Mouse (Mus musculus) T-cell, adult 2 months (primary cell): ENCODE measurements at regions not wholly inside any gene's neighbourhood (a gene's known extent, or its start where the extent isn't known, plus 50 kb on each side); places are given as distances from the start of the nearest gene placed in this dataset.

Experiments
- DNase-seq: peaks from one replicate; pipeline ENCODE4 v3.0.0; 2022; ENCODE audit warnings: low spot score

DNA sequence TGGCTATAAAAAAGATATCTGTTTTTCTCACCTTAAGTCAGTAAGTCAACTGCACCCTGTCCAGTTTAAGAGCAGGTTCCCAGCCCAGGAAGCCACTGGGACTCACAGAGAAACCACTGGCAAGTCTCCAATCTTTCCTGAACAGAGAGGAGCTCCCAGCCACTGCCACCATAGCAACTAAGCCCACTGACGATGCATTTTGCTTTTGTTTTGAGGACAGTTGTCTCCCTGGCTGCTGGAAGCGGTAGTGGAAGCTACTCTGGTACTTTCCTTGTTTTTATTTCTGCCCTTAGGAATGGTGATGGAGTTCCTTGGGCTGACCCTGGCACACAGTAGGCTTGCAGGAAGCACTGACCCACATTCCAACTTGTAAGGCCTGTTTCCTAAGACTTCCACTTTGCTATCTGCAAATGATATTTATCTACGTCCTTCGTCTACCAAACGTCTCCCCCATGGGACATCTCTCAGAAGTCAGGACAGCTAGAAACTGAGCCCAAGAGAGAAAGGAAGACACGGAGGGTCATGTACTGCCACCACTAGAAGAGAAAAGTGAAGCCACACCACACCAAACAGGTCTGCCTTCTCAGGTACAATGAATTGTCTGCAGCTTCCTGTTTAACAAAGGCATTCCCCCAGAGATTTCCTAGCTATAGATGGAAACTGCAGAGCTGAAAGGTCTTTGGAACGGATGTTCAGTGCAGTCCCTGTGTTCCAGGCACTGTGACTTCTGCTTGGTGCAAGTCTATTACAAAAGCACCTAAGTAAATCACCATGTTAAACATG, 125.7 kb upstream of the Fmo9 start:
- DNase-seq: no peak

DNA sequence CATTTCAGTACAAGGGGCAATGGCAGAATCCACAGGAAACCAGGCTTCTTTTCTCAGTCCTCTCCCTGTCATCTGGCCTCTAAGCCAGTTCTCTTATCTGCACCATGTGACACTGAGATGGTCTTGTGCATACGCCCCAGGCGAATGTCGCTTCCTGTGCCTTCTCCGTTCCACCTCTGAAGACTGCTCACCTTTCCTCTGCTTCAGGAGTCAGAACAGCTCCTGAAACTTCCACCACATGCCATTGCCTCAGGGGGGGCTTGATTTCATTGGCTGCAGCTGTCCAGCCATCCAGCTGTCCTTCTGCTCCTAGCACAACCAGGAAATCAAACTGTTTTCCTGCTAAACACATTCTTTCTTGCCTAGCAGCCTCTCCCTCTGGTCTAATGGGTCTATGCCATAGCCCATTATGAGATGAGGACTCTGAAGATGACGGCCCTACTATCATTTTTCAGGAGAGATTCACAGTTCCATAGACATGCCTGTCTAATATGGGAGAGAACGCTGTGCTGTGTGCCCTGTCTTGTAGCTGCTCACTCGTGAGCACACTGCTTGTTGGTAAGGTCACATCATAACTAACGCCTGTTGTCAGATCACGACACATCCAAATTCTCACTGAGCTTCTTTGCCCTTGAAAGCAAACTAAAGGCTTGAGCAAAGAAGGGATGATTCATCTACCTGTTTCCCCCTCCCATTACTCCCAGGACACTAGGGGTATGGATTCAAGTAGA, 129.9 kb upstream of the Fmo9 start:
- no peak for DNase-seq

DNA sequence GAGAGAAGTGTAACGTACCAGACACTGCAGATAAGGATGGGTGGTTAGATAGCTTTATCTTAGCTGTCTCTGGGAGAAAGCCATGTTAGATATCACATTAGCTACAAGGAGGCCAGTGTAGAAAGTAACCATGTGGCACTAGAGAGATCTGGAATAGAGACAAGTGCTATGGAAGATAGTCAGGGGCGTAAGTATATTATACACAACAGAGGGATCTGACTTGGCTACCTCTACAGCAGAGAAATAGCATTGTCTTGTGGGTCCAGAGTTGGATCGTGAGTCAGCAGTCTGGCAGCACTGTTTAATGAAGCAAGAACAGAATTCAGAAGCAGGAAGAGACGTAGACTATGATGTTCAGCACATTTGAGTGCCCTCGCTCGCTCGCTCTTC, 130.4 kb upstream of the Fmo9 start:
- DNase-seq: no peak

DNA sequence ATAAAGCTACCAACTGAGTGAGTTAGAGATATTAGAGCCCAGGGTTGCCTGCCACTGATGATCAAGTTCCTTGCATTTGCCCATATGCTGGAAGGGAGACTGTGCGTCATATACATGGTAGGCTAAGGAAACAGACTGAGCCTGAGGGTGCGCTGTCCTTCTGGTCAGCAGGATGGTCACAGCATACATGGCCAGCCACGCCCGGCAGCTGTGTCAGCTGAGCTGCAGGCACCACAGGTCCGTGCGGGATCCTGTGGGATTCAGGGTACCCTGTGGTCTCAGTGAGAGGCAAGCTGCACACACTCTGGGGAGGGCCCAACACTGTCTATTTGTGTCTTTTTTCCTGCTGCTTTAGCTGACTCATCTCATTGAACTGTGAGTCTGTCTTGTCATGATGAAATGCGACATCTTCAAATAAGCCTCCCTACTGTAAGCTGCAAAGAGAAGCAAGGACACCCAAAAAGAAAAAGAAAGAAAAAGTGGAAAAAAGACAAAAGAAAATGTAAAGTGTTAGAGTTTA, 131.3 kb upstream of the Fmo9 start:
- DNase-seq: no peak

DNA sequence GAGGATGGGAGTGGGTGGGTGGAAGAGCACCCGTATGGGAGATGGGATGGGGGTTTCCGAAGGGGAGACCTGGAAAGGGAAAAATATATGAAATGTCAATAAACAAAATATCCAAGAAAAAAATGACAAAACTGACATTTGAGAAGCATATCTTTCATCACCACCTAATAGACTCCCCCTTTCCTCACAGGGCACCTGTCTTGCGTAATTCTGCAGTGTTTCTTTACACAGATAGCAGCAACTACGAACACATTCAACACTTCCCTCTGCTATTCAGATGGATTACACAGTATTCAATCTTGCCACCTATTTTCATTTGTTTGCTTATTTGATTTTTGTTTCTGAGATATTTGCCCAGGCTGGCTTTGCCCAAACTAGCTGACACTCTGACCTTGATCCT, 136.3 kb upstream of the Fmo9 start:
- DNase-seq: no peak

DNA sequence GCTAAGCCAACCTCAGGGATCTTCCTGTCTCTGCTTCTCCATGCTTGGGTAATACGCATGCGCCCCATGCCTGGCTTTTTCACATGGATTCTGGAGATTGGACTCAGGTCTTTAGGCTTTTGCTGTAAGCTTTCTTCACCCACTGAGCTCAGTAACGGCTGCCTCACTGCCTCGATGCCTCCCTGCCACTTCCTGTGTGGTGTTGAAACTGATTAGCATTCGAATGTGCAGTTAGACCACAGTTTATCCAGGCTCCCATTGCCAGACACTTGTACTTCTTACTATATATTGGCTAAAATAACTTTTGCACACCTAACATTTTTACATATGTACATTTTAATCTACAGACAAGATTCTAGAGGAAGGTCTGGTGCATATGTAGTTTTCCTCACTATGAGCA, 137.0 kb upstream of the Fmo9 start:
- DNase-seq: peak; percentile 8

DNA sequence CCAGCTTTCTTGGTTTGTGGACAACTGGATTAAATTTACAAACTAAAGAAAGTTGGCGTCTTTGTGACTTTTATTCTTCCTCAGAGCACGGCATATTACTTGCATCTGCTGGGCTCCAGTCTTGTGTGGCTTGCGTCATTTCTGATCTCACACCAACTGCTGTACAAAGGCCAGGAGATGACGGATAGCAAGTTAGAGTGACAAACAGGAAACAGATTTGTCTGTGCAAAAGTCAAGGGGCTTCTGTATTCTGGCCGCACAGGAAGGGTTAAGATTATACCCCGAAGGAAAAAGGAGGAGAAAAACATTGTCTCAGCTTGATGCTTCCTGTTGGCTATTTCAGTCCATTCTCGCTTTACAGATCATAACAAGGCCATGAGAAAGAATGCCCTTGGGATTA, 137.8 kb upstream of the Fmo9 start:
- no peak for DNase-seq

DNA sequence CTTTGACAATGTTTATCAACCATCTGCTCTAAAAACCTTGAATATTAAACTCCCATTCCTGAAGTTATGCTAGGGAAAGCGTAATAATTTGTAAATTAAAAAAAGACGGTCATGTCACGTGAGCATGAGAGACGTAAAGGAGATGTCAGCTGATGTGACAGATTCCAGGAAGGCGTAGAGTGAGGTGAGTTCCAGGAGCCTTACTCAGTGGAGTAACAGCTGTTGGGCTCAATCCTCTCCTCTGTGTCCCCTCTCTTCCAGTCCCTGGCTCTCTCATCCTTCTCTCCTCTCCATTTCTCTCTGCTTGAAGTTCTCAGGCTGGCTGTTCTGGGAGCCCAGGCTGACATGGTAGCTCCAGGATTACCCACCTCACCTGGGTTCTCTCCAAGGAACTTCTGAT, 138.4 kb upstream of the Fmo9 start:
- DNase-seq: no peak

DNA sequence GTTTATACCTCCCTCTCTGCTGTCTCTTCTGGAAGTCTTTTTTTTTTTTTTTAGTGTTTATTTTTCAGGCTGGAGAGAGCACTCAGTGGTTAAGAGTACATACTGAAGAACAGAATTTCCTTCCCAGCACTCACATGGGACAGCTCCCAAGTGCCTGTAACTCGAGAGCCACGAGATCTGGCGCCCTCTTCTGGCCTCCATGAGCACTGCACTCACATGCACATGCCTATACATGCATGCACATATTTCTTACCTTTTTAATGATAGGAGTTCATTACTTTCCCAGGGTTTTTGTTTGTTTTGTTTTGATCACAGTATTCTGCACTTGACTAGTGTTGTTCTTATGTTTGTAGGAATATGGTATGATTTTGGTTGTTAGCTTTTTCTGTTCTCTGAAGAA, 139.5 kb upstream of the Fmo9 start:
- DNase-seq: no peak

DNA sequence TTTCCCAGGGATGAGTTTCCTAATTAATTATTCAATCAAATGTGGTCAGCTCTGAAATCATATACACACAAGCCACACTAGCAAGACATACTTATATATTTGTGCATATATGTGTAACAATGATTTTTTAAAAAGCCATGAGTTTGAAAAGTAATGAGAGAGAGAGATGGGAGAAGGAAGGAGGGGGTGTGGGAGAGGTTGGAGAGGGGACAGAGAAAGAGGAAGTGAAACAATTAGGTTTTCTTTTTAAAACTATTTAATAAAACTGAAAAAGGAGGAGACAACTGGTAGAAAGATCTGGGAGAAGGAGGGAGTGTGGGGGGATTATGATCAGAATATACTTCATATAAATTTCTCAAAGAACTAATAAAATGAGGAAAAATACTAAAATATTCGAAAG, 155.7 kb upstream of the Fmo9 start:
- DNase-seq: no peak

DNA sequence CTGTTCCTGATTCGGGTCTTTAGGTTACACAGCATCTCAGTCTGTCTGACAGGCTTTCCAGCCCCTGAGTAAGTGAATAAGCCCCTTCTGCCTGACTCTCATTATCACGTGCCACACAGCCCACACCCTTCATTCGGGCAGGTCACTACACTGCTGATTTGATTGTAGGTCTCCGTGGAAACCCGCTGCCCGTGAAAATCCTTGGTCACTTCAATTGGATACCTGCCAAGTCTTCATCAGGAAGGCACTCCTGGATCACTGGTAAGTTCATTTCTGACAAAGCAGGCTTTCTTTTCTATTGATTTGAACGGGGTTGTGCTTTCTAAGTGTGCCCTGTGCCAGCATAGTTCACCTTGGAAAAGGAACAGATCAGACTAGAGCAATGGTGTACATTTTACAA, 158.2 kb upstream of the Fmo9 start:
- DNase-seq: no peak

DNA sequence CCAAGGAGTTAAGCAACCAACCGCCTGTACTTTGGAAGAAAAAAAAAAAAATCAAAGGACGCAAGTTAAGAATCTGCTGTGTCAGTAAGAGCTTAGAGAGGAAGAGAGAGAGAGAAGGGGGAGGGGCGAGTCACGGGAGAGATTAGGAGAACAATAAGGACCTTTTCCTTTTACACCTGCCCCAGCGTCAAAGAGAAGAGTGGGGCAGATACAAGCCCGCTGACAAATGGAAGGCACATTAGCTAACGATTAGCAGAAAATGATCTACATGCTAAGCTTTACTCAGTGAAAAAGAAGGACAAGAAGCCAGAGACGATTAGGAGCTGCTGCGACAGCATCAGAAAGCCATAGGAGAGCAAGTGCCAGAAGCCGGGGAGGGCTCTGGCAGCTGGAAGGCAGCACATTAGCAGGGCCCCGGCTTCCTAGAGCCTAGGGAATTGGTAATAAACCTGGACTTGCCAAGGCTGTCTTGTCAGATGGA, 157.8 kb upstream of the Fam78b start:
- no peak for DNase-seq

DNA sequence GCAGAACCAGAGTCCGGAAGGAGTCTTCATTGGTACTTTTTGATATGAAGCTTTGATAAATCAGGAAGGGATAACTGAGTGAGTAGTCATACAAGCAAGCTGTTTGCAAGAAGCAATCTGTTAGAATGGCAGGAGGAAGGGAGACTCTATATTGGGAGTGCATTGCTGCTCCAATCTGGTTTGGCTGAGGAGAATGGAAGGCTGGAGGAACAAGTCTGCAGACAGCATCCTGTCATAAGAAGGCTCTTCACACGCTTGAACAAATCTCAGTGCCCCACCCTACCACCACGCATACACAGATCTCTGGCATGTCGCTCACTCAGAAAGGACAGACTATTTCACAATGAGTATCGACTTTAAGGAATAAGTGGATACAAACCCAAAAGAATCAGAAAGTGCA, 154.7 kb upstream of the Fam78b start:
- no peak for DNase-seq

DNA sequence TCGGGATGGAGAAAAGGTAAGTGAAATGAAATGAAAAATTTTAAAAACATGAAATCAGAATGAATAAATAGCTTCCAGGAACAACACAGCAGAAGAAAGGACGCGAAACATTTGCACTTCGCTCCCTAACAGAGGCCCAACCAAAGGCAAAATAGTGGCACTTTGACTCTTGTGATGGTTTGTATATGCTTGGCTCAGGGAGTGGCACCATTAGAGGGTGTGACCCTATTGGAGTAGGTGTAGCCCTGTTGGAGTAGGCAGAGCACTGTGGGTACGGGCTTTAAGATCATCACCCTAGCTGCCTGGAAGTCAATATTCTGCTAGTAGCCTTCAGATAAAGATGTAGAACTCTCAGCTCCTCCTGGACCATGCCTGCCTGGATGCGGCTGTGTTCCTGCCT, 154.0 kb upstream of the Fam78b start:
- no peak for DNase-seq

DNA sequence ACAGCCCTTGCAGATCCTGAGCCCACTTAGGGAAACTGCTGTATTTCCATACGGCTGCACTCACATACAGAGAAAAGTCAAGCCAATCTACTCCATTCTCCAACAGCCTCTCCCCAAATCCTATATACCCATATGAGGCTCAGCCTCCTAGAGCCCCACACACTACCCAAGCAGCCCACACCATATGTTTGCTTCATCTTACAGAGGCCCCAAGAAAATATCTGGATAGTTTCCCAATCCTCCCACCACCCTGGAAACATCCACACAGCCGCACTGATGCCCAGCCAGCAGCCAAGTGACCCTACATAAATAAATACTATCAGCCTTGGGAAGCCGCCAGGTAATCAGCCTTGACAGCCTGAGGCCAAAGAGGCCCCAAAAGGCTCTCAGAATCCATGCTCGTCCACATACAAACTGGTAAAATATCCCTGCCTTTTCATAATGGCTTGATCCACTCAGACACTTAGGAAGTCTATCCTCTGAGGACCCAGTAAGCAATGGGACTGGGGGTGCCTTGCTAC, 153.1 kb upstream of the Fam78b start:
- DNase-seq: no peak

DNA sequence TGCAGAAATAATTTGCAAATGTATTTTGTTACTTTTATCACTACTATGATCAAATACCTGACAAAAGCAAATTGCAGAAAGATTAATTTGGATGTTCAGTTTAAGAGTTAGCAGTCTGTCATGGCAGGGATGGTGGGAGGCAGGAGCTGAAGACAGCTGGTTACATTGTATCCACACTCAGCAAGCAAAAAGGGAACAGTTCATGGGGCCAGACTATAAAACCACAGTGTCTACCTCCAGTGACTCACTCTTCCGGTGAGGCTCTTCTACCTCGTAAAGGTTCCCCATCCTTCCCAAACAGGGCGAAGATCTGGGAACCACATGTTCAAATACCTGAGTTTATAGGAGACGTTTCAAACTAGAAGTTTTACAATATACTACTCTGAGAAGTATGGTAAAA, 145.2 kb upstream of the Fam78b start:
- no peak for DNase-seq

DNA sequence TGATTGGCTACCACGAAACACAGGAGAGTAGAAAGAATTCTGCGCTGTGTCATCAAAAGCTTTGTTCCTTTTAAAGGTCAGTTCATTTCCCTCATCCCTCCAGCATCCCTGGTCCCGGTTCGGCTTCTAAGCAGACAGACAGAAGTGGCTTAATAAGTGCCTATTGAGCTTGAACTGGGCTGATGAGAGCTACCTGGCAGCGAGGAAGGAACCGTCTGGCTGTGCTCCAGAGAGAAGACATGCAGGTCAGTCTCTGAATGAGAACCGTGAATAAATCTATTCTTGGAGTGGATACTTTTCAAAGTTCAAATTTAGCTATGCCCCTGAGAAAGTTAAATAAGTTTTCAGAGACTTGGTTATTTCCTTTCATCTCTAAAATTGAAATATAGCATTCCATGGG, 135.0 kb upstream of the Fam78b start:
- no peak for DNase-seq

DNA sequence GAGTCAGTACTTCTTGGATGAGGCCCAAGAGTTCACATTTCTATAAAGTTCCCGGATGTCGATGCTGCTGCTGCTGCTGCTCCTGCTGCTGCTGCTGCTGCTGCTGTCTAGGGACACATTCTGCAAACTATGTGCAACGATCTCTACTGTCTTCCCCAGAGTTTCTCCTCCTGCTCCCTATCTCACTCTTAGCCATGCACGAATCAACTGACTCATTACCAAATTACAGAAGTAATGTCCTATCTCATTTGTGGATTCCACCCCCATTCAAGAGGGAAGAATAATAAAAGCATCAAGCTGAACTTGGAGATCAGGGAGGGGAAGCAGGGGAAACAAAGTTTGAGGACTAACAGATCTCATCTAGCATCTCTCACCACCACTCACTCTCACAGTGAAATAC, 130.0 kb upstream of the Fam78b start:
- no peak for DNase-seq

DNA sequence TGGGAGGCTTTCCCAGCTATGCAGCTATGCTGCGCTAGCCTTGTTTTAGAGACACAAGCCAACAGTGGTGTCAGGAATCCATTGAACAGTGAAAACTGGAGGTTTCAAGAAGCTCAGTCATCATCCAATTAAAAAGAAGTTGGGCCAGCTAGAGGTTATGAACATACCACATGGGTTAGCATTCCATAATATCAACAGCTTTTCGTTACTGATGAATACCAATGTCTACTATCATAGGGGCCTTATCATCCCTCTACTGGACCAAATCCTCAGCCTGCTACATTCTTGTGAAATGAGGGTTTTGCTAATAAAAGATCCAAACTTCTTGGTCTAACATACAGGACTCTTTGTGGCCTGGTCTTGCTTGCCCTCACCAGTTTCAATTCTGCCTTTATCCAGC, 124.8 kb upstream of the Fam78b start:
- DNase-seq: no peak

DNA sequence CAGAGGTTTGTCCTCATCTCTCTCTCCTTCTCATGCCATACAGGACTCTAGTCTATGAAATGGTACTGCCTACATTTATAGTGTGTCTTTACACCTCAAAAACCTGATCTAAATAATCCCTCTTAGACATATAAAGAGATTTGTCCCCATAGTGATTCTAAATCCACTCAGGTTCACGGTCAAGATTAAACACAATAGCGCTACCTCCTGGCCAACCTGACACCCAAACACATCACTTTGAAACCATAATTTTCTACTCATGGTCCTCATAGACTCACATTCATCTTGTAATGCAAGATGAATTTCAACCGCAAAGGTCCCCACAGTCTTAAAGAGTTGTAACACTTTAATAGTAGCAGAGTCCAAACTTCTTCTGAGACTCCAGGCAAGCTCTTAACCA, 118.0 kb upstream of the Fam78b start:
- no peak for DNase-seq

DNA sequence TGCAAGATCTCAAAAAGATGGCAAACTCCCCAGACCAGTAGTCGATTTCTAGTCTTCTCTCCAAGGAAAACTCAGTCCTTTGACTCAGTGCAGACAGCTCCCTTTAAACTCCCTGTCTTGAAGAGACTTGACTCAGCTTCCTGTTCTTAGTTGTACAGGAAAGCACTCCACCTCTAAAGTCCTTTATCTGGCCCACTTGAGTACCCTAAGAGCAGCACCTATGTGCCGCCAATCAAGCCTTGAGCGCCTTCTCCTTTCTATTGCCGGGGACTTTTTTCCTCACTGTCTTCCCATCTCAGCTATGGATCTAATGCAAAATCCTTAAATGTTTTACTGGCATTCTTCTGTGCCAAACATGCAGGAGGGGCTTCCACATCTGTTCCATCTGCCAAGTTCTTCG, 105.3 kb upstream of the Fam78b start:
- no peak for DNase-seq

DNA sequence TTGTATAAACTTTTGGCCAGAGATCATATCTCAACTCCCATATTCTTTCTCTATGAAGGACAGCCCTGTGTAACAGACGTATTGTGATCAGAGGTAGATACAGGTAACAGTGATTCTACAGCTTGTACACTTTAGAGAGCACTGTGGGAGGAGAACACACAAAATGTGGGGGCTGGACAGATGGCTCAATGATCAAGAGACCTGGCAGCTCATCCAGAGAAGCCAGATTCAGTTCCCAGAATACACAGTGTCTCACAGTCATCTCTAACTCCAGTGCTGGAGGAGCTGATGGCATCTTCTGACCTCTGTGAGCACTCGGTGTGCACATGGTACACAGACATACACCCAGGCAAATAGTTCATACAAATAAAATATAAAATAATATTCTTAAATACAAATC, 102.5 kb upstream of the Fam78b start:
- DNase-seq: no peak

DNA sequence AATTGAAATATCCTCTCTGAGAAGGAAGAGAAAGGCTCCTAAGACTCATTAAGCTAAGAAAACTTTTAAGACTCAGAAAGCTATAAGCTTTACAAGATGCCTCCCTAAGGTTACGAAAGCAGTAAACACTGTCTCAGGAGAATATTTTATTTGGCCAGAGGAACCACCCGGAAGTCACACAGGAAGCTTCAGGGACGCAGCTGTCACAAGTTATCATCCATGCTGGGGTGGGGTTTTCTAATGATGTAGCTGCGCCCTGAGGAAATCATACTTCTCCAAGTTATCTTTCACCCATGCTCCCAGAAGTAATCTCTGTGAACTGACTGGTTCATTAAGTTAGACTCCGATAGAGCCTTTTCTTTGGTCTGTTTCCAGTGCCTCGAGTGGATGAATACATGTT, 102.0 kb upstream of the Fam78b start:
- DNase-seq: peak; percentile 4
